Mouse (Mus musculus): ENCODE data around the gene Prr15.

Gene Prr15

DNA sequence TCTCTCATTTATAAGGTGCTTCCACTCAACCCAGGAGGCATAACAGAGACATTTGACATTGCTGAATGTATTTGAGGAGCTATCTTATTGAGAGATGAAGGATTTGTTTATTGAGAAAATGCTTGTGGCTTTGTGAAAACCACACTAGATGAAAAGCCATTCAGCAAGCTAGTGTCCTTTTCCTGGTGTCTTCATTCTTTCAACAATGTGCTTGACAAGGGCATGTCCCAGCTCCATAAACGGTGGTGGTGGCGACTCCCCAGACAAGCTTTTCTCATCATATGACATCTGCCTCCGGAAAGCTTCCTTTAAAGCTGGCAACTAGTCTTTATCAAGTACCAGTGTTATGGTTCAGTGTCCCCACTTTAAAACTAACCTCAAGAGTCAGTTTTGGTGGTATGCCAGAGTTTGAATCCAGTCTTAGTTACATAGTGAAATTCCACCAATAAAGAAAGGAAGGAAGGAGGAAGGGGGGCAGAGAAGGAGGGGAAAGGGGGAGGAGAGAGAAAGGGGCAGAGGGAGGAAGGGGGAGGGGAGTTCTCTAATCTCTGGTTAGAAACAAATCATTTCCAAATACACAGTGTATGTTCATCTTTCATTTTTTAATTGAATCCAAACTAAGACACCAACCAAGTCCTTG lies at the start of gene Prr15:
Prr15 (plus strand) TSS at position 590 of the 640 bp plus-strand sequence.
- no peak for DNase-seq (ENCODE audit: low read depth)

GRCm38 (mm10) chr6:54277234-54277633 lies 48.4 kb upstream of the Prr15 start:
- no peak for DNase-seq (ENCODE audit: low read depth)

DNA sequence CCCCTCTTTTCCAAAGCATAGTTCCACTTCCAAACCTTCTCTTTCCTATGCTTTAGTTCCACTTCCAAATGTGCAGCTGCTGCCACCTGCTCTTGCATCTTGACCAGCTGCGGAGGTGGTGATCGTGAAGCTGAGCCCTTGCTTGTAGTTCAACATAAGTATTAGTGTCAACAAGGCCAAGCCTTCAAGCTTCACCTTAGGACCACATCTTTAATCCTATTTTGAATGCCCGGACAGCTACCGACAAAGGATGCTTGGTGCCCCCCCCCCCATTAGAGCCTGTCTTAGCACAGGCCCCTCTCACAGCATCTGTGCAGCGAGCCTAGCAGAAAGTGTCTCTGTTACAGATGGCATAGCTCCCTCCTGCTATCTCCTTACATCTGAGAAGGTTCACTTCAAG lies 47.8 kb upstream of the Prr15 start:
- no peak for DNase-seq (ENCODE audit: low read depth)

- DNase-seq (ENCODE audit: low read depth) = no peak
Measured at GRCm38 (mm10) chr6:54278613-54279012, 47.0 kb upstream of the Prr15 start.

- DNase-seq (ENCODE audit: low read depth) = no peak
Measured at GRCm38 (mm10) chr6:54279391-54279790, 46.2 kb upstream of the Prr15 start.

DNA sequence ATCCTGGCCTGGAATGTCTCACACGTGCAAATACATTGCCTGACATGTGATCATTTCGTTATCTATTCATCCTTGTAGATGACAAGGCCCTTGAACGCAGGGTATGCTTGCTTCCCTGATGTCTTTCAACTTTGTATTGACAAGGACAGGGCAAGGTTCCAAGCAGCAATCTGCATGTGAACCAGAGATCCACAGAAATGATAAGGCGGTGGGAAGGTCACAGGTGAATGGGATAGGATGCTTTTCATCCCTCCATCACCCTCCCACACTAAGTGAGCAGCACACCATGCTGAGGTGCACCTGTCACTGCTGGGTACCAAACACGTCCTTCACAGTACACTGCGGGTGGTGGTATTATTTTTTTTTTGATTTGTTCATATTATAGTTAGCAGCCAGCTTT lies 45.4 kb upstream of the Prr15 start:
- DNase-seq (ENCODE audit: low read depth) = no peak

- no peak for DNase-seq (ENCODE audit: low read depth)
Measured at GRCm38 (mm10) chr6:54283299-54283698, 42.3 kb upstream of the Prr15 start.

- no peak for DNase-seq (ENCODE audit: low read depth)
Measured at GRCm38 (mm10) chr6:54284167-54284711, 41.4 kb upstream of the Prr15 start.

GRCm38 (mm10) chr6:54286813-54287212 lies 38.8 kb upstream of the Prr15 start:
- DNase-seq (ENCODE audit: low read depth) = no peak

- DNase-seq (ENCODE audit: low read depth) = no peak
Measured at GRCm38 (mm10) chr6:54289774-54290500, 35.7 kb upstream of the Prr15 start.

GRCm38 (mm10) chr6:54297231-54297630 lies 28.4 kb upstream of the Prr15 start:
- DNase-seq (ENCODE audit: low read depth) = no peak

- DNase-seq (ENCODE audit: low read depth) = no peak
Measured at GRCm38 (mm10) chr6:54299417-54299816, 26.2 kb upstream of the Prr15 start.

GRCm38 (mm10) chr6:54305777-54306176 lies 19.9 kb upstream of the Prr15 start:
- DNase-seq (ENCODE audit: low read depth) = no peak

DNA sequence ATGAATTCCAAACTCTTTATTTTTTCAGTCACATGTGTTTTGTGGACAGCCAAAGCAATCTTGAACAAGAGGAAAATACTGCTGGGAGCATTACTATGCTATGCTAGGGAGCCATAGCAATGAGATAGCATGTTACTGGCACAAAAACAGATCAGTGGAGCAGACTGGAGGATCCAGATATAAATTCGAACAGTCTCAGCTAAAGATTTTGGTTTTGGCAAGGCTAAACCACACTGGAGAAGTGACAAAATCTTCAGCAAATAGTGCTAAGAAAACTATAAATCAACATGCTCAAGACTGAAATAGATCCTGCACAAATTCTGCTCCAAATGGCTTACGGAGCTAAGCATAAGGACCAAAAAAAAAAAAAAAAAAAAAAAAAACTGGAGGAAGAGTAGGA lies 12.6 kb upstream of the Prr15 start:
- DNase-seq (ENCODE audit: low read depth) = no peak

GRCm38 (mm10) chr6:54318618-54319017 lies 7.0 kb upstream of the Prr15 start:
- no peak for DNase-seq (ENCODE audit: low read depth)

GRCm38 (mm10) chr6:54319198-54319597 lies 6.4 kb upstream of the Prr15 start:
- DNase-seq (ENCODE audit: low read depth) = no peak

- no peak for DNase-seq (ENCODE audit: low read depth)
Measured at GRCm38 (mm10) chr6:54320236-54320635, 5.4 kb upstream of the Prr15 start.

GRCm38 (mm10) chr6:54326671-54327625 lies 1.3 kb downstream of the Prr15 start:
- DNase-seq (ENCODE audit: low read depth) = no peak

- DNase-seq (ENCODE audit: low read depth) = no peak
Measured at GRCm38 (mm10) chr6:54327626-54328003, 2.0 kb downstream of the Prr15 start.

- no peak for DNase-seq (ENCODE audit: low read depth)
Measured at GRCm38 (mm10) chr6:54328783-54329182, 3.1 kb downstream of the Prr15 start.

DNA sequence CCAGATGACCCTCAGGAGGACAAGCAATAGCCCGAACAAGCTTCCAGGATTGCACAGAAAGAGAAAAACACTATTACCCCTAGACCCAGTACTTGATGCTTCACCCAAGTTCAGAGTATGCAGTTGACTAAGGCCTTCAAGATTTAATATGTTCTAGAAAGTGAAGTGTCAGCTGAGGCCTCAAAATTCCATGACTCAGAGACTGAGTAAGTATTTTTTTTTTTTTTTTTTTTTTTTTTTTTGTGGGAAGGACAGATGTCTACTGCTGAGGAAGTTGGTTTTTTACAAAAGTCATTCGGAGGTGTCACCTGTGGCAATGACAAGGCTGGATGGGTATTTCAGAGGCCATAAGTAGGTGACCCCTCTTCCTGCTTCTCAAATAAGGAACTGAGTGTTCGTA lies 4.0 kb downstream of the Prr15 start:
- no peak for DNase-seq (ENCODE audit: low read depth)

- no peak for DNase-seq (ENCODE audit: low read depth)
Measured at GRCm38 (mm10) chr6:54330166-54330565, 4.5 kb downstream of the Prr15 start.

Data from c-Kit-positive CD71-positive TER-119-negative erythroid progenitor cells, embryonic 14.5 days (primary cell).